Mouse (Mus musculus) c-Kit-negative CD71-positive TER-119-positive erythroid progenitor cells, embryonic 14.5 days (primary cell): ENCODE results near the gene Rpl41.
"Not testable (repeated sequence)": the region's sequence is repeated elsewhere in the genome, so short reads cannot be mapped to it uniquely, and the experiment has no call there.

Experiments used
- DNase-seq: peaks from one replicate; pipeline ENCODE4 v3.0.0-alpha.2; 2013; ENCODE audit warnings: low read depth, low spot score

Gene Rpl41

GRCm38 (mm10) chr10:128556286-128556685 lies 7.2 kb upstream of the Rpl41 start:
- DNase-seq = no peak

GRCm38 (mm10) chr10:128555567-128555966 lies 6.5 kb upstream of the Rpl41 start:
- not testable (repeated sequence) for DNase-seq

- not testable (repeated sequence) for DNase-seq
Measured at GRCm38 (mm10) chr10:128550144-128550823, 1.2 kb upstream of the Rpl41 start.

- DNase-seq = not testable (repeated sequence)
Measured at GRCm38 (mm10) chr10:128549682-128550057, 565 bp upstream of the Rpl41 start.

- peak; percentile 28 for DNase-seq
Measured at GRCm38 (mm10) chr10:128548051-128548791, 884 bp downstream of the Rpl41 start.

GRCm38 (mm10) chr10:128547361-128548032 lies 1.6 kb downstream of the Rpl41 start, which contains the start of gene Zc3h10:
TSS of gene Zc3h10 (minus strand) at chr10:128547774.
- peak; percentile 92 for DNase-seq

- DNase-seq = no peak
Measured at GRCm38 (mm10) chr10:128546787-128547186, 2.3 kb downstream of the Rpl41 start.

- DNase-seq = peak; percentile 66
Measured at GRCm38 (mm10) chr10:128546361-128546760, 2.7 kb downstream of the Rpl41 start.

GRCm38 (mm10) chr10:128545570-128545898 lies 3.6 kb downstream of the Rpl41 start:
- no peak for DNase-seq

- no peak for DNase-seq
Measured at GRCm38 (mm10) chr10:128544674-128545569, 4.2 kb downstream of the Rpl41 start.

- DNase-seq = no peak
Measured at GRCm38 (mm10) chr10:128544151-128544657, 4.9 kb downstream of the Rpl41 start.

GRCm38 (mm10) chr10:128543100-128543499 lies 6.0 kb downstream of the Rpl41 start:
- DNase-seq = no peak

- DNase-seq = no peak
Measured at GRCm38 (mm10) chr10:128538340-128538870, 10.7 kb downstream of the Rpl41 start.

- peak; percentile 94 for DNase-seq
Measured at GRCm38 (mm10) chr10:128536266-128536940, 12.7 kb downstream of the Rpl41 start.

- DNase-seq = no peak
Measured at GRCm38 (mm10) chr10:128535624-128536265, 13.4 kb downstream of the Rpl41 start.

- no peak for DNase-seq
Measured at GRCm38 (mm10) chr10:128535206-128535605, 13.9 kb downstream of the Rpl41 start.

- DNase-seq = no peak
Measured at GRCm38 (mm10) chr10:128526366-128527356, 22.4 kb downstream of the Rpl41 start.

GRCm38 (mm10) chr10:128525671-128526308 lies 23.3 kb downstream of the Rpl41 start, which contains the start of gene Esyt1:
TSS of gene Esyt1 (minus strand) at chr10:128525871.
- DNase-seq = peak; percentile 94
